Mouse (Mus musculus): ENCODE measurements around the gene Orc1. TPM values are rescaled to one million over a fixed set of nuclear protein-coding genes. Genes with fewer than 3 reads are reported as not detected.

Orc1 gene
- polyA plus RNA-seq, 1 experiment from 2014 or later = 6.6 TPM

- Histone ChIP-seq H3K27ac (no peak overlapping the region), H3K9me3 (replicated peaks) (no peaks in the 10 kb centered on the region), H3K36me3 (ENCODE audit: poor library complexity, severe bottlenecking) (peaks cover 76% of the 10 kb centered on the region), H3K4me2 (no peak overlapping the region), H3K9ac (no peak overlapping the region), H3K4me3 (no peak overlapping the region), H3K27me3 (no peaks in the 10 kb centered on the region), H3K4me1 (no peaks in the 10 kb centered on the region)
- whole genome bisulfite sequencing = 86% methylated on average over 5 of the region's 5 CpGs
- ATAC-seq = no peak
Measured at GRCm38 (mm10) chr4:108638752-108639151, 59.5 kb downstream of the Orc1 start.

GRCm38 (mm10) chr4:108664407-108664806 lies 85.2 kb downstream of the Orc1 start:
- ATAC-seq = no peak

More at GRCm38 (mm10) chr4:108664407-108664806, 85.2 kb downstream of the Orc1 start:
- Histone ChIP-seq H3K9me3 (replicated peaks) (no peaks in the 10 kb centered on the region), H3K4me1 (no peaks in the 10 kb centered on the region), H3K27me3 (no peaks in the 10 kb centered on the region), H3K27ac (no peak overlapping the region), H3K4me2 (no peak overlapping the region), H3K36me3 (ENCODE audit: poor library complexity, severe bottlenecking) (peaks cover 19% of the 10 kb centered on the region), H3K4me3 (no peak overlapping the region), H3K9ac (no peak overlapping the region)
- WGBS = 82% methylated on average over 2 of the region's 2 CpGs

Other genes with a start within 250 kb of the Orc1 start
- 1.4 and 2.6 TPM in 2 replicates for gene Shisal2a, start 196.1 kb upstream of the Orc1 start, polyA plus RNA-seq (2015; fragmentation: Nextera tagmentation; extraction: Ambion mirVana)
- gene Gpx7, start 172.5 kb upstream of the Orc1 start, polyA plus RNA-seq (2015; fragmentation: Nextera tagmentation; extraction: Ambion mirVana) = 26.9 and 28.8 TPM in 2 replicates
- 89.3 and 91.5 TPM in 2 replicates for gene Tut4, start 120.0 kb upstream of the Orc1 start, polyA plus RNA-seq (2015; fragmentation: Nextera tagmentation; extraction: Ambion mirVana)
- gene Prpf38a, start 87 bp upstream of the Orc1 start, polyA plus RNA-seq (2015; fragmentation: Nextera tagmentation; extraction: Ambion mirVana) = 112 and 114 TPM in 2 replicates
- gene Cc2d1b, start 40.5 kb downstream of the Orc1 start, polyA plus RNA-seq (2015; fragmentation: Nextera tagmentation; extraction: Ambion mirVana) = 18.8 and 22.4 TPM in 2 replicates
- gene 3110021N24Rik, start 140.2 kb downstream of the Orc1 start, polyA plus RNA-seq (2015; fragmentation: Nextera tagmentation; extraction: Ambion mirVana) = 1.6 and 2.2 TPM in 2 replicates
- gene Zfyve9, start 201.4 kb downstream of the Orc1 start, polyA plus RNA-seq (2015; fragmentation: Nextera tagmentation; extraction: Ambion mirVana) = 5.4 and 5.5 TPM in 2 replicates